Mouse (Mus musculus) layer of hippocampus, adult 6 months (tissue): ENCODE results near the gene Nfyc. TPM values are rescaled to one million over a fixed set of nuclear protein-coding genes. Genes with fewer than 3 reads are reported as not detected.

Experiments
- long read RNA-seq, 2 experiments: library from polyadenylated mRNA; unstranded; transcript quantifications; one replicate each; pipeline ENCODE4 v2.0.0; 2019 to 2020
- microRNA-seq: library from miRNA; unstranded; fragments of <30 nt; microRNA quantifications from one replicate; pipeline ENCODE4 v1.2.0, GENCODE M21; 2020
- polyA plus RNA-seq: library from polyadenylated mRNA; unstranded; fragments of <200 nt; fragmentation: Nextera tagmentation; gene quantifications from 2 replicates; pipeline ENCODE4 v1.2.3, GENCODE M21; 2021

Nfyc gene
- polyA plus RNA-seq, result 75.2 and 81.5 TPM in 2 replicates
- long read RNA-seq, experiment 1, transcript Nfyc-201 (10 exons, 1,932 nt), result major isoform, 25 of 45 reads
- long read RNA-seq, experiment 1, partial matches to known transcripts, result 0 of 45 reads
- long read RNA-seq, experiment 1, other reads (novel, unspliced or antisense), result 18 of 45 reads
- long read RNA-seq, experiment 2, transcript Nfyc-204 (10 exons, 2,006 nt), result minor isoform, 8 of 190 reads
- long read RNA-seq, experiment 2, transcript Nfyc-201 (10 exons, 1,932 nt), result major isoform, 126 of 190 reads
- long read RNA-seq, experiment 2, partial matches to known transcripts, result 3 of 190 reads
- long read RNA-seq, experiment 2, other reads (novel, unspliced or antisense), result 50 of 190 reads

GRCm38 (mm10) chr4:120831472-120831871 lies at the start of gene Nfyc:
Gene Nfyc, minus strand, starts transcription at chr4:120831572.

GRCm38 (mm10) chr4:120854588-120855319 lies 23.4 kb upstream of the Nfyc start, which contains the start of gene Rims3:
Gene Rims3, plus strand, starts transcription at chr4:120854816.

DNA sequence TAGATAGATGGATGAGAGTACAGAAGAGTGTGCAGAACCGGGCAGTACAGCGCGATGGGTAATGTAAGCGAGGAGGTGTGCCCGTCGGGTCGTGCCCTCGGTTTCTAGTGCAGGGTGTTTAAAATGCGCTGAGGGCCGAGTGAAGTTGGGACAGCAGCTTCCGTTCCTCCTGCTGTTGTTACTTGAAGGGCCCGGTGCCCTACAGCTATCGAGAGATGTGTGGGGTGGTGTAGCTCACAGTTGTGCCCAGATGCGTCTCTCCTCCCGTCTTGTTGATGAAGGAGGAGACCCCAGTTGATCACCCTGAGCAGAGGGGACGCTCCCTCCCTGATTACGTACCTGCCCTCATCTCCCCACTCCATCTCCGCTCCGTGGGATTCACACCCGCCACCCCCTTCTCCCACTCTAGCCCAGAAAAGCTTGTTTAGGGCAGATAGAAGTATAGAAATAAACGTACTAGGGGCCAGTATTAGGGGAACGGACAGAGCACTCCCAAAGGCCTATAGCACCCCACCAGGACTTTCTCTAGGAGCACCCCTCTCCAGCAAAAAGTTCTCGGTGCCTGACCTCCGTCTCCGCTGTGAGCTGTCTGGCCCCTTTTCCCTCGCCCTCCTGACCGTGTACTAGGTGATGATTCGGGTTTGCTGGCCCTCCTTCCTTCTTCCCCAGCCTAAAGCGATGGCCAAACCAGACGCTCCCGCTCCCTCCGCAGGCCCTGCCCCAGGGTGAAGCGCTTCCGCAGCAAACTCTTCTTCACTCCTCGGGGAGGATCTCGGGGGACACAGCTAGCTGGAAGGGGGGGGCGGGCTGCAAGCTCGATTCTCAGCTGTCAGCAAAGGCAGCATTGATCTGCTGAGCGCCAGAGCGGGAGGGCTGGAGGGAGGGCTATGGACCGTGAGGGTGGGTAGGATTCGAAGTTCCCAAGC lies 83.2 kb downstream of the Nfyc start, which contains the start of gene Kcnq4:
Gene Kcnq4 (minus strand): TSS at position 672 of the 926 bp plus-strand sequence.

Small RNAs within 50 kb of the gene (microRNA-seq; reads per million reads assigned to microRNA genes)
- gene Gm23936 (not detected), gene Mir30c-1 (152 reads per million, percentile 62 among the genes with 10 or more reads in this experiment), gene Mir30e (not detected), gene Mir30f (not detected)

Other genes with a start within 250 kb of the Nfyc start
- not detected in 2 replicates for gene Gm8439, start 242.8 kb downstream of the Nfyc start, polyA plus RNA-seq
- gene Cited4, start 165.0 kb downstream of the Nfyc start, polyA plus RNA-seq, result 4.5 and 8.5 TPM in 2 replicates
- gene Kcnq4, start 83.0 kb downstream of the Nfyc start, polyA plus RNA-seq, result 0.70 and 1.4 TPM in 2 replicates
- gene Rims3, start 23.2 kb upstream of the Nfyc start, polyA plus RNA-seq, result 3.6 and 5.8 TPM in 2 replicates
- gene Exo5, start 93.4 kb upstream of the Nfyc start, polyA plus RNA-seq, result 8.4 and 8.6 TPM in 2 replicates
- 1.0 and 1.7 TPM in 2 replicates for gene Zfp69, start 120.1 kb upstream of the Nfyc start, polyA plus RNA-seq
- 19.2 and 20.1 TPM in 2 replicates for gene Smap2, start 185.7 kb upstream of the Nfyc start, polyA plus RNA-seq
- gene Col9a2, start 207.8 kb upstream of the Nfyc start, polyA plus RNA-seq, result 2.1 and 2.3 TPM in 2 replicates